Mouse (Mus musculus) left cerebral cortex, postnatal 14 days (tissue): ENCODE data around the gene Plekha7. TPM values are rescaled to one million over a fixed set of nuclear protein-coding genes. Genes with fewer than 3 reads are reported as not detected.

Source experiments
- DNase-seq, 2 experiments: peaks; one replicate each; pipeline ENCODE4 v3.0.0; 2021 to 2022; ENCODE audit warnings: low spot score in 2 of 2, mixed read lengths in 1 of 2
- intact Hi-C: fragments of 180-260 bp; cut with DNase I; formaldehyde crosslinking; loops from one replicate; pipeline ENCODE4 v1.15.1; 2025
- total RNA-seq, 2 experiments: library from RNA; stranded (reverse); gene quantifications; 2 replicates each; pipeline ENCODE4 v1.2.3; 2021

Gene Plekha7
- total RNA-seq, 2 experiments from 2014 or later, result 21.0 to 23.5 TPM

- intact Hi-C loops, result no loop called here
Measured at GRCm38 (mm10) chr7:116169426-116169825, 138.8 kb downstream of the Plekha7 start.

DNA sequence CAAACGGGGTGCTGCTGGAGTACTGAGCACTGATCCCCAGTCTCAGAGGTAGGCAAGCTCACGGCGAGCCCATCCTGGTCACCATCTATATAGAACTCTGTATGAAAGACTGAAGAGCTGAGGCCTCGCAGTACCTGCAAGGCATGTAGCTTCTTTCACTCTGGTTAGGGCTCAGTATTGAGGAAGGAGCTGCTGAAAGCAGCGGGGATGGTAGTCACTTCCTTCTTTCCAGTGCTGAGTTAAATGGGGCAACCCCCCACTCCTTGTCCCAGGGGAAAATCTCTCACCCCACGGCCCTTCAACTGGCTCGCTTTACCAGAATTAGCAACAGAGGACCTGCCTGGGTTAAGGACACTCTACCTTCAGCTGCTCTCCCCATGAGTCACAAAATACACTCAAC lies 140.0 kb downstream of the Plekha7 start:
- intact Hi-C loops, result no loop called here
- no peak for DNase-seq

More at GRCm38 (mm10) chr7:116169426-116169825, 138.8 kb downstream of the Plekha7 start:
- no peak for DNase-seq

GRCm38 (mm10) chr7:116164232-116164631 lies 143.9 kb downstream of the Plekha7 start:
- intact Hi-C loops, result loop anchor here (5.0 kb wide), 1 partner anchor 73 kb away; no protein-coding TSS in a partner anchor
- DNase-seq, result no peak

DNA sequence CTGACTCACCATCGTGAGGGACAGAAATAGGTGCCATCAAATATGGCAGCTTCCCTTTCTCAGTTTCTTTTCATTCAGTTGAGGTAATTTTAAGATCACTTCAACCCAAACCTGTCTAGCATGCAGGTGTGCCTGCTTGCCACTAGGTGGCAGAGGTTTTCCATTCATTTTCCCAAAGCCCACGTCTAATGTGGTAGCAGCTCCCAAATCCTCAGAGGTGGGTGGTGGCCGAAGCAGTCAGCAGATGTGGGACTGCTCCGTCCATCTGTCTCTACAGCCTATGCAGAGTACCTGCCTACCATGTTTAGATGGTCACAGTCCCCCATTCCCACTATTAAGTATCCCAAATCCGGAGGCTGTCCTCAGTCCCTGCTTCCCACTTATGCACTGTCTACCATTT lies 146.6 kb downstream of the Plekha7 start:
- peak; percentile 45 to 52 for DNase-seq
- intact Hi-C loops, result loop anchor here (5.0 kb wide), 1 partner anchor 76 kb away; no protein-coding TSS in a partner anchor

- no peak for DNase-seq
- intact Hi-C loops, result loop anchor here (5.0 kb wide), 1 partner anchor 165 kb away; no protein-coding TSS in a partner anchor
Measured at GRCm38 (mm10) chr7:116156894-116157143, 151.4 kb downstream of the Plekha7 start.

DNA sequence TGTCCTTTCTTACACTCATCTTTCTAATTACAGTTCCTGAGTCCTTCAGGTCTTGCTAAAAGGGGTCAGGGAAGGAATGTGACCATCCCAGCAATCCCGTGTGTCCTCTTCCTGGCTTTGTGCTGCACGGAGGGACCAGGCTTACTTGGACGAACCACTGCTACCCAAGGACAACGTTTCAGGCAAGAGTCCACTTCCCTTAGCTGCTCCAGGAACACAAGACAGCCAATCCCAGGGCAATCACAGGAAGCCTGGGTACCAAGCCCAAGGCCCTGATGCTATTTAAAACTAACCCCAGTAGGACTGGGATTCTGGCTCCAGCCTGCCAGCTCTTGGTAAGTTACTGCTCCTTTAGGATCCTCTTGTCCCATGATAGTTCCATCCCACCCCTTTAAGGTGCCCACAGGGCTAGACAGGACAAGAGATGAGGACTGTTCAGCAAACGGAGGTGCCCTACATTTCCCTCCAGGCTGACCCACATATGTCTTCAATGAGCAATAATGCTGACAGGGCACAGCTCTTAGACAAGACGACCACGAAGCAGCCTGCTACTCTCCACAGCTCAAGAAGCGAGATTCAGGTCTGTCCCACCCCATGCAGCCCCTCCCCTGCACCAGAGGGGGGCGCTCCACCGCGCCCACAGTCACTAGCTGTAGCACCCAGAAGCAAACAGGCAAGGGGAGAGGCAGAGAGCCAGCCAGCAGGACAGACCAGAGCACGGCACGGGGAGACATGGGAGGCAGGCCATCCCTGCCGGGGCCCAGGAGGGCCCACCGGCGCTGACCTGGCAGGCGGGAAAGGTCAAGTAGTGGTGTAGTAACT lies 151.9 kb downstream of the Plekha7 start:
- no peak for DNase-seq
- intact Hi-C loops, result loop anchor here (5.0 kb wide), 1 partner anchor 166 kb away; no protein-coding TSS in a partner anchor

GRCm38 (mm10) chr7:116153781-116154368 lies 154.3 kb downstream of the Plekha7 start:
- DNase-seq, result no peak
- intact Hi-C loops, result no loop called here

DNA sequence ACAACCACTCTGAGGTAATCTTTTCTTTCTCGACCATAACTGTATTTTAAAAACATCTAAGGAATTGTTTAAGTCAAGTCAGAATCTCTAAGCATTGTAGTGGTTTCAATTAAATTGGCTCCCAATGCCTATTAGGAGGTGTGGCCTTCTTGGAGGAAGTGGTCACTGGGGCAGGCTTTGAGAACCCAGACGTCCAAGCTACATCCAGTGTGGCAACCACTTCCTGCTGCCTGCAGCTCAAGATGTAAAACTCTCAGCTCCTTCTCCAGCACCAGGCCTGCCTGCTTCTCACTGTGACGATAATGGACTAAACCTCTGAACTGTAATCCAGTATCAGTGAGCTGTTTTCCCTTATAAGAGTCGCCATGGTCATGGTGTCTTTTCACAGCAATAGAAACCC lies 158.6 kb downstream of the Plekha7 start:
- intact Hi-C loops, result no loop called here
- DNase-seq, result no peak

DNA sequence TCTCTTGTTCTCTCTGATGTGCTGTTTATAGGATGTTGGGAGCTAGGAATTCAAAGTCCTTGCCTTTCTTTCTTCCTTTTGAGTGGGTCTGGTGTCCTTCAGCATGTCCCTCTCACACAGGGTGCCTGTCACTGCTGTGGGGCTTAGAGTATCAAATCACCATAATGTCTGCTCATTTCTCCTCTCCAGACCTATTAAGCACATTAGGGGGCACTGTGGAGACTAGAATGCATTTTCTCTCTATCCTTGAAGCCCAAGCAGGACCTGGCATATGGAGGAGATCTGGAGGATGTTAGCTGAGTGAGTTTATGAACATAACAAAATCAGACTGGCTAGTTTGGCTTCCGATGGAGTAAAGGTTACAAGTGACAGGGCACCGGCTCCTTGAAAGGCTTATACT lies 161.1 kb downstream of the Plekha7 start:
- intact Hi-C loops, result no loop called here
- DNase-seq, result no peak

DNA sequence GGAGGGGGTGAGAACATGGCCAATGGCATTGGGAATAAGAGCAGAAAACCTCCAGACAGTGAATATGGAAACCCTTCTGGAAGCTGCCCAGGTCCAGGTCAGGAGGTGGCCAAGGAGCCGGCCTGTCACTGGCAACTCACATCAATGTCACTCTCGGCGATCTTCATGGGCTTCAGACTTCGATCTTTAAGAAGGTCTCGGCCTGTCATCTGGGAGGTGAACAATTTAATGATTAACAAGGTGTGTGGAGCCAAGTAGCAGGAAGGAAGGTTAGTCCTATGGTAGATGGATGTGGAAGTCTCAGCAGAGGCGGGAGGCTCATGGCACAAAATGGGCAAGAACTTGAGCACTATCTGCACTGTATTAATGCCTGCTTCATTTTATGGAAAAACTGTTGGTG lies 163.1 kb downstream of the Plekha7 start:
- intact Hi-C loops, result no loop called here
- DNase-seq, result no peak

DNA sequence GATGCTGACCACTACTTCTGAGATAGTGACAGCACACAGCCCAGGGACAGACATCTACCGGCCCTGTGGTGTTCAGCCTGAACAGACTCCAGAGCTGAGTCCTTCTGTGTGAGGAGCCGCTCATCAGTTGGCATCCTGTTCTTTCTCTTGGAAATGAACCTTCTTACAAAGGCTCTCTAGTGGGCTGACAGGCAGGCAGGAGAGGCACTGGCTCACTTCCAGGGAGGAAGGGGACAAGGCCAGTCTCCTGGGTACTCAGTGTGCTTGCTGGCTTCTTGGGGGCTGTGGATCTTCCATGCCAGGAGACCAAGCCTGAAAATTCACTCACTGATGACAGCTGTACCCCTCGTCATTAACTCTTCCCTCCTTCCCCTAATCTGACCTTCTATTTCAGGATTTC lies 170.5 kb downstream of the Plekha7 start:
- no peak for DNase-seq
- intact Hi-C loops, result no loop called here

DNA sequence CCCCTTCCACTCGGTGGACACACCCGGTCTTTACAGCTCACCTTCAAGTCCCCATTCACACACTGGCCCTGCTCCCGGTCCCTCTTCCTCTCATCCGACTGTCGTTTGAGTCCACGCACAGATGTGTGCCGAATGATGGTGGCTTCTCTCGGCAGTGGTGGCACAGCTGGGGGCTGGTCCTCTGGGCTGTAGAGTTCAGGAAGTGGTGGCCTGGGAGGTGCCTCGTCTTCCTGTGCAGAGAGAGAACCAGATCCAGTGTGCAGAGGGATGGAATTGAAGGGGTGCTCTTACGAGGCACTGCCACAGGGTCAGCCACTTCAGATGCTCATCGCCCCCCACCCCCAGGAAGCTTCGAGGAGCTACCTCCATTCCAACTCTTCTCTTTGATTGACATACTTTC lies 171.0 kb downstream of the Plekha7 start:
- DNase-seq, result no peak
- intact Hi-C loops, result no loop called here

DNA sequence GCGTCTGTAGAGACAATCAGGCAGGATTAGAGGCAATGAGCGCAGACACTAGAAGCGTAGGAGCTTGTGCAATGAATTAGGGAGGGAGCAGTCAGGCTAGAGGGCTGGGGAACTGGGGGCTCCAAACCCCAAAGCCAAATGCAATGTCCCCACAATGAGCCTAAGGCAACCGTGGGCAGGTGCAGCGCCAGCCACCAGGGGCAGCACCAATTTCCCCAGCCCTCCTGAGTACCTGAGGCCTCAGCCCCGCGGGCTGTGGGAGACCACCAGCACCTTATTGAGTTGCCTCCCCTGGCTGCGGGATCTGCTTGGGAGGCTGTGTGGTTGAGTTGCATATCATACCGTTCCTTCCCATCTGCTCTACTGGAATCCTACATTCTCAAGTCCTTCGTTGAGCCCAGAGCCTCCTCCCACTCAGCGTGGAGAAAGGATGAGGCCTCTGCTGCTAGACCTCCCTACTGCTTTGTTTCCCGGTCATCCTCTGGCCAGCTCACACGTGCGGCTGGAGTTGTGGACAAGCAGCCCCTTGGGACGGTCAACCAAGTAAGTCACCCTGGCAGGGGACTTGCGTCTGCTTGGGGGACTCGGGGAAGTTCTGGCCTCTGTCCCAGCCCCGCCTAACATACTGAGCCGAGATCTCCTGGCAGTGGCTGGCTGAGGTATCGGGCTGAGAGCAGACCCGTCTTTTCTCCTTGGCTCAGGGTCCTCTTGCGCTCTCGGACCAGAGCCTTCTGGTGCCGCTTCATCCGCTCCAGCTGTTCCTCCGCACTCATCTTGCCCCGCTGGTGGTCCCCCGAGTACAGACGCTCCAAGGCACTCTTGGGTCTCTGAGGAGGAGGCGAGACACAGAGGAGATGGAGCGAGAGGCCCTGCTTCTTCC lies 173.5 kb downstream of the Plekha7 start:
- intact Hi-C loops, result no loop called here
- DNase-seq, result no peak

- DNase-seq, result peak; percentile 82 to 84
- intact Hi-C loops, result no loop called here
Measured at GRCm38 (mm10) chr7:116132078-116132477, 176.1 kb downstream of the Plekha7 start.

- DNase-seq, result peak; percentile 45 to 53
- intact Hi-C loops, result no loop called here
Measured at GRCm38 (mm10) chr7:116131390-116131789, 176.8 kb downstream of the Plekha7 start.

- DNase-seq, result no peak
- intact Hi-C loops, result no loop called here
Measured at GRCm38 (mm10) chr7:116129374-116129773, 178.8 kb downstream of the Plekha7 start.

GRCm38 (mm10) chr7:116128286-116128685 lies 179.9 kb downstream of the Plekha7 start:
- intact Hi-C loops, result no loop called here

DNA sequence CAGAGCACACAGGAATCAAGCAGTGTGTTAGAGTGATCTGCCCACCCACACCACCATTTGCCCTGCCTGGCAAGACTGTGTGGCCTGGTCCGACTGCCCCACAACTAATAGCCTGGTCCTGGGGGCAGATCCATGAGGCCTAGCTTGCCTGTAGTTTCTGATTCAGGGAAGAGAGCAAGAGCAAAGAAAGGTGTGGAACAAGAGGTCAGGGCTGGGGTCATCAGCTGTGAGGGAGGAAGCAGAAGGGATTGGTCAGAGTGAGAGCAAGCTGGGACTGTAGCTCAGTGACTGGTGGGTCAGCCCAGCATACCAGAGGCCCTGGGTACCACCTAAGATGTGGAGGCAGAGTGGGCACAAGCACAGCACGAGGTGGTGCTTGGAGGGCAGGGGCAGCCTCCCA lies 181.1 kb downstream of the Plekha7 start:
- intact Hi-C loops, result no loop called here

More at GRCm38 (mm10) chr7:116128286-116128685, 179.9 kb downstream of the Plekha7 start:
- no peak for DNase-seq

GRCm38 (mm10) chr7:116125671-116126070 lies 182.5 kb downstream of the Plekha7 start:
- no peak for DNase-seq
- intact Hi-C loops, result no loop called here

More for the DNA sequence above, 181.1 kb downstream of the Plekha7 start:
- no peak for DNase-seq

DNA sequence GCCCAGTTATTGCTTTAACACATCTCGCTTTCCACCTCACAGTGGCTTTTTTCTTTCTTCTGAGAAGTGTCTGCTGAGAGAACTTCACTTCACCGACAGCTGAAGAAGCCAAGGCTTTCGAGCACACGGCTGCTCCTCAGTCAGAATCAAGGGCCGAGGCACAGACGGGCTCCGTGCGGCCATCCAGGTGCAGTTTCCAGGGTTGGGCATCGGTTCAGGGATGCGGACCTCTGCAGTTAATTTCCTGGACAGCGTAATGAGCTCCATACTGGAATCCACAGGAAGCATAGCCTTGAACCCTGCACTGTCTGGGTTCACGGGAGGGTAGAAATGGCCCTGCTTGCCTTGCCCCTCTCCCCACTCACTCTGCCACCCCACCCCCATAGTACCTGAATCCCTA lies 184.1 kb downstream of the Plekha7 start:
- intact Hi-C loops, result no loop called here

More for the DNA sequence above, 184.1 kb downstream of the Plekha7 start:
- DNase-seq, result no peak
